Mouse (Mus musculus): ENCODE measurements around the gene Tmc5.

- TF ChIP-seq CTCF (IDR thresholded peaks at IDR 0.05; ENCODE audit: low read depth): no peak
- TF ChIP-seq EP300 (IDR thresholded peaks at IDR 0.05; ENCODE audit: low read depth): no peak
These were observed 17.2 kb upstream of the Tmc5 start for GRCm38 (mm10) chr7:118579938-118580337.
